ENCODE assay signal across 8 mouse cellular contexts in genomic region chr16:27389534-27390282, GRCm38 (mm10). TPM values are rescaled to one million over a fixed set of nuclear protein-coding genes. Genes with fewer than 3 reads are reported as not detected.
DNase-seq lines count a peak whose midpoint lies in the region; ATAC-seq lines count a peak whose summit lies in the region.

No protein-coding gene starts in this region.

- peak overlapping the region; percentile 98 for H3K27ac ChIP-seq in intestine, embryonic 16.5 days (ENCODE audit: low read length)

- peak; percentile 4 for DNase-seq in ovary, postnatal 14 days (ENCODE audit: low spot score)
- no peak for DNase-seq in ovary, postnatal 36 days (ENCODE audit: low spot score)
- peak; percentile 14 for DNase-seq in c-Kit-positive CD71-positive TER-119-negative erythroid progenitor cells, embryonic 14.5 days (ENCODE audit: low read depth)
- peak; percentile 12 for DNase-seq in forelimb bud, embryonic 11.5 days (ENCODE audit: low read depth, low spot score)
- DNase-seq in lung, postnatal 14 days, result peak; percentile 7
- DNase-seq in frontal cortex, postnatal 36 days (ENCODE audit: low spot score in 2 of 2), result no peak
- no peak for DNase-seq in layer of hippocampus, adult 9-11 months

- H3K9ac ChIP-seq in intestine, embryonic 16.5 days (ENCODE audit: low read depth, low read length), result peak overlapping the region; percentile 98

- ATAC-seq in intestine, embryonic 16.5 days, result no peak; the same call in 1 of the 2 replicates

- 27% methylated on average over 7 of the region's 7 CpGs for WGBS in intestine, embryonic 16.5 days

- peaks cover 9% of the 10 kb centered on the region; the same call in 1 of the 2 replicates for H3K4me1 ChIP-seq in intestine, embryonic 16.5 days (ENCODE audit: control insufficient read depth, insufficient read depth, low read length)

- H3K9me3 ChIP-seq in intestine, embryonic 16.5 days (ENCODE audit: control insufficient read depth, low read length), result no peaks in the 10 kb centered on the region

- no peaks in the 10 kb centered on the region for H3K36me3 ChIP-seq in intestine, embryonic 16.5 days (ENCODE audit: control insufficient read depth, insufficient read depth, low read length)

- H3K4me3 ChIP-seq in intestine, embryonic 16.5 days (ENCODE audit: low read length), result peak overlapping the region; percentile 91

- H3K27me3 ChIP-seq in intestine, embryonic 16.5 days (replicated peaks; ENCODE audit: control insufficient read depth, insufficient read depth, low read length), result no peaks in the 10 kb centered on the region

- peak overlapping the region; percentile 57 for H3K4me2 ChIP-seq in intestine, embryonic 16.5 days (ENCODE audit: low read depth, low read length)

RNA-seq across cellular contexts. Expression of gene Ccdc50, which starts 1.0 kb away (rescaled TPM):
- 32.9 and 34.9 TPM in 2 replicates for polyA plus RNA-seq in intestine, embryonic 16.5 days (2015; fragmentation: Nextera tagmentation; extraction: Ambion mirVana)

RNA-seq across cellular contexts. Expression of gene Uts2b, which starts 19.7 kb away (rescaled TPM):
- polyA plus RNA-seq in intestine, embryonic 16.5 days (2015; fragmentation: Nextera tagmentation; extraction: Ambion mirVana), result 0.22 TPM in 1 of 2 replicates, not detected in the other

Comparison
In these comparisons a context has a peak if more than half of its experiments do, and no peak if none do; other contexts are left out.
1. DNase-seq: peak in ovary, postnatal 14 days (single experiment), c-Kit-positive CD71-positive TER-119-negative erythroid progenitor cells, embryonic 14.5 days (single experiment), forelimb bud, embryonic 11.5 days (single experiment) and lung, postnatal 14 days (single experiment); none in ovary, postnatal 36 days (single experiment), frontal cortex, postnatal 36 days (0 of 2) and layer of hippocampus, adult 9-11 months (single experiment).